Mouse (Mus musculus): ENCODE results near the gene Gal3st1. TPM values are rescaled to one million over a fixed set of nuclear protein-coding genes. Genes with fewer than 3 reads are reported as not detected.

Gene Gal3st1
- polyA plus RNA-seq, 1 experiment from 2014 or later, result 4.6 TPM

- H3K27ac ChIP-seq (ENCODE audit: low read depth), result no peak overlapping the region
- H3K4me1 ChIP-seq (ENCODE audit: insufficient read depth), result no peaks in the 10 kb centered on the region
- DNase-seq (no peak), ATAC-seq (ENCODE audit: insufficient read depth) (no peak)
- H3K36me3 ChIP-seq (ENCODE audit: insufficient read depth), result peaks cover 97% of the 10 kb centered on the region
- H3K4me3 ChIP-seq (ENCODE audit: low read depth, low read length), result no peak overlapping the region
- no peak overlapping the region for H3K9ac ChIP-seq
- no peak for TF ChIP-seq CTCF (IDR thresholded peaks at IDR 0.05; ENCODE audit: low read depth)
- H3K4me2 ChIP-seq, result no peak overlapping the region
- H3K9me3 ChIP-seq (ENCODE audit: low read depth, low read length), result no peaks in the 10 kb centered on the region
- no peaks in the 10 kb centered on the region for H3K27me3 ChIP-seq (ENCODE audit: insufficient read depth, low read length)
- 94% methylated on average over 7 of the region's 7 CpGs for WGBS
Observed at GRCm38 (mm10) chr11:3973081-3973480, 10.4 kb upstream of the Gal3st1 start.

GRCm38 (mm10) chr11:3974311-3974710 is 9.1 kb upstream of the Gal3st1 start:
- Histone ChIP-seq H3K27ac (ENCODE audit: low read depth) (no peak overlapping the region), H3K9ac (no peak overlapping the region), H3K27me3 (ENCODE audit: insufficient read depth, low read length) (no peaks in the 10 kb centered on the region), H3K4me3 (ENCODE audit: low read depth, low read length) (no peak overlapping the region), H3K36me3 (ENCODE audit: insufficient read depth) (peaks cover 100% of the 10 kb centered on the region), H3K4me2 (no peak overlapping the region), H3K9me3 (ENCODE audit: low read depth, low read length) (no peaks in the 10 kb centered on the region), H3K4me1 (ENCODE audit: insufficient read depth) (no peaks in the 10 kb centered on the region)
- ATAC-seq (ENCODE audit: insufficient read depth) (no peak), DNase-seq (no peak)
- WGBS, result 78% methylated on average over 3 of the region's 3 CpGs
- no peak for TF ChIP-seq CTCF (IDR thresholded peaks at IDR 0.05; ENCODE audit: low read depth)

- H3K27me3 ChIP-seq (ENCODE audit: insufficient read depth, low read length), result no peaks in the 10 kb centered on the region
- no peak for TF ChIP-seq CTCF (IDR thresholded peaks at IDR 0.05; ENCODE audit: low read depth)
- no peak within 1 kb of the TSS for H3K27ac ChIP-seq (ENCODE audit: low read depth)
- 96% methylated on average over 6 of the region's 6 CpGs for WGBS
- no peak within 1 kb of the TSS for H3K4me2 ChIP-seq
- ATAC-seq (ENCODE audit: insufficient read depth) (no peak), DNase-seq (no peak)
- H3K4me1 ChIP-seq (ENCODE audit: insufficient read depth), result no peaks in the 10 kb centered on the region
- no peak within 1 kb of the TSS for H3K4me3 ChIP-seq (ENCODE audit: low read depth, low read length)
- H3K9ac ChIP-seq, result no peak within 1 kb of the TSS
- H3K36me3 ChIP-seq (ENCODE audit: insufficient read depth), result peaks cover 93% of the 10 kb centered on the region
- H3K9me3 ChIP-seq (ENCODE audit: low read depth, low read length), result no peaks in the 10 kb centered on the region
Observed at GRCm38 (mm10) chr11:3976678-3977077, 6.8 kb upstream of the Gal3st1 start, which contains the start of gene 4930556J24Rik. Gene 4930556J24Rik (minus strand): TSS chr11:3976778.

DNA sequence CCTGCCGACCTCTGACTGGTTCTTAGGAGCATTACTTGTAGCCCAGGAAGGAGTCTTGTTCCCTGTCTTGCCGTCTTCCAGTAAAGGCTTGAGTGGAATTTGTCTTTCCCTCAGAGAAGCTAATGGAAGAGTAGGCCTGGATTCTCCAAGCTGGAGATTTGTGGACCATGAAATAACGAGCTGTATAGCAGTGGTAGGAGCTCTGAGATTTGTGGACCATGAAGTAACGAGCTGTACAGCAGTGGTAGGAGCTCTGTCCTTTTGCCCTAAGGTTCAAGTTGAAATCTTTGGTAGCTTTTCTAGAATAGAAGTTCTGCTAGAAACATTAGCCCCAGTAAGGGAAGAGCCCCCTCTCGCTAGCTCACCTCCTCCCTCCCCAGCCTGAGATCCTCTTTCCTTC is 5.0 kb upstream of the Gal3st1 start:
- no peaks in the 10 kb centered on the region for H3K9me3 ChIP-seq (ENCODE audit: low read depth, low read length)
- TF ChIP-seq CTCF (IDR thresholded peaks at IDR 0.05; ENCODE audit: low read depth), result no peak
- peaks cover 10% of the 10 kb centered on the region for H3K27me3 ChIP-seq (ENCODE audit: insufficient read depth, low read length)
- H3K9ac ChIP-seq, result no peak overlapping the region
- 91% methylated on average over 5 of the region's 5 CpGs for WGBS
- H3K27ac ChIP-seq (ENCODE audit: low read depth), result no peak overlapping the region
- DNase-seq (no peak), ATAC-seq (ENCODE audit: insufficient read depth) (no peak)
- H3K4me3 ChIP-seq (ENCODE audit: low read depth, low read length), result no peak overlapping the region
- H3K4me1 ChIP-seq (ENCODE audit: insufficient read depth), result no peaks in the 10 kb centered on the region
- H3K36me3 ChIP-seq (ENCODE audit: insufficient read depth), result peaks cover 75% of the 10 kb centered on the region
- no peak overlapping the region for H3K4me2 ChIP-seq

DNA sequence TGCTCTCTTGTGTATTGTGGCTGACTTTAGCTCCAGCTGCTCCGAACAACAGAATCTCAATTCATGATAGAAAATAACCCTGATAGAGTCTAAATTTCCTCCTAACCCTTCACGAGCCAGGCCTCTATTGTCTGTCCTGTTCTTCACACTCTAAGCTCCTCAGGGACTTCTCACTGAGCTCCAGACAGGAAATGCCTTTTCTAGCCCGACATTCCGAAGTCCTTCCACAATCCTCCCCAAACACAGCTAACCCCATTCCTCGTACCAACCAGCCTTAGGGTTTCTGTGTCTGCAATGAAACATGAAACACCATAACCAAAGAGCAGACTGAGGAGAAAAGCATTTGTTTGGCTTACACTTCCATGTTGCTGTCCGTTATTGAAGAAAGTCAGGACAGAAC is 1.9 kb upstream of the Gal3st1 start:
- 61% methylated on average over 6 of the region's 6 CpGs for WGBS
- Histone ChIP-seq H3K9me3 (ENCODE audit: low read depth, low read length) (no peaks in the 10 kb centered on the region), H3K4me1 (ENCODE audit: insufficient read depth) (no peaks in the 10 kb centered on the region), H3K4me3 (ENCODE audit: low read depth, low read length) (no peak overlapping the region), H3K4me2 (no peak overlapping the region), H3K9ac (no peak overlapping the region), H3K27me3 (ENCODE audit: insufficient read depth, low read length) (peaks cover 22% of the 10 kb centered on the region), H3K27ac (ENCODE audit: low read depth) (0 out of 2 replicates have a peak overlapping the region, but pooled peaks have one; percentile 12), H3K36me3 (ENCODE audit: insufficient read depth) (peaks cover 44% of the 10 kb centered on the region)
- ATAC-seq (ENCODE audit: insufficient read depth) (no peak), DNase-seq (no peak)
- no peak for TF ChIP-seq CTCF (IDR thresholded peaks at IDR 0.05; ENCODE audit: low read depth)

GRCm38 (mm10) chr11:3982275-3983209 is 894 bp upstream of the Gal3st1 start:
- peaks cover 34% of the 10 kb centered on the region for H3K36me3 ChIP-seq (ENCODE audit: insufficient read depth)
- H3K9me3 ChIP-seq (ENCODE audit: low read depth, low read length), result no peaks in the 10 kb centered on the region
- peak overlapping the region; percentile 60; the same call in 1 of the 2 replicates for H3K4me2 ChIP-seq
- no peak overlapping the region for H3K4me3 ChIP-seq (ENCODE audit: low read depth, low read length)
- H3K27ac ChIP-seq (ENCODE audit: low read depth), result no peak overlapping the region
- 63% methylated on average over 7 of the region's 7 CpGs for WGBS
- peaks cover 22% of the 10 kb centered on the region for H3K27me3 ChIP-seq (ENCODE audit: insufficient read depth, low read length)
- TF ChIP-seq CTCF (IDR thresholded peaks at IDR 0.05; ENCODE audit: low read depth), result no peak
- no peak overlapping the region for H3K9ac ChIP-seq
- no peak for ATAC-seq (ENCODE audit: insufficient read depth)
- no peak for DNase-seq
- no peaks in the 10 kb centered on the region for H3K4me1 ChIP-seq (ENCODE audit: insufficient read depth)
